Mouse (Mus musculus): Measurements from ENCODE around the gene Hc. TPM values are rescaled to one million over a fixed set of nuclear protein-coding genes. Genes with fewer than 3 reads are reported as not detected.

The Hc gene
- polyA plus RNA-seq, 1 experiment from 2014 or later, result 2.1 TPM

DNA sequence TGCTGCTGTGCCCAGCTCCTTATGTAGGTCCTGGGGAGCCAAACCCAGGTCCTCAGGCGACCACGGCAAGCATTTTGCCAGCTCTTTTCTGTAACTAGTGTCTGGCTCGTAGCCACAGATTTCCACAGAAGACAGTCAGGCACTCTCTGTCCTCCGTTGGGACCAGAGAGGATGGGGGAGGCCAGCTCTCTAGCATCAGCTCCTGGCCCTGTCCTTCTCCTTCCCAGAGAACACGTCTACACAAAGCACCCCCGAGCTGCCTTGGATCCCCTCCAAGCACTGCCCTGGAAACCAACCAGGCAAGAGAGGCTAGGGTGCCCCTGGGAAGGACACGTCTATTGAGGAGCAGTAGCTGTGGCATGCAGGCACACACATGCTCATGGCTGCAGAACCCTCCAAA is 92.1 kb downstream of the Hc start:
- Histone ChIP-seq H3K4me3 (replicated peaks) (no peak overlapping the region), H3K4me1 (no peaks in the 10 kb centered on the region), H3K36me3 (no peaks in the 10 kb centered on the region), H3K9me3 (no peaks in the 10 kb centered on the region), H3K27ac (no peak overlapping the region), H3K4me2 (no peak overlapping the region), H3K27me3 (replicated peaks) (no peaks in the 10 kb centered on the region), H3K9ac (no peak overlapping the region)
- WGBS, result 74% methylated on average over 7 of the region's 7 CpGs
- ATAC-seq (ENCODE audit: insufficient read depth, low FRiP score, low read depth), result no peak

DNA sequence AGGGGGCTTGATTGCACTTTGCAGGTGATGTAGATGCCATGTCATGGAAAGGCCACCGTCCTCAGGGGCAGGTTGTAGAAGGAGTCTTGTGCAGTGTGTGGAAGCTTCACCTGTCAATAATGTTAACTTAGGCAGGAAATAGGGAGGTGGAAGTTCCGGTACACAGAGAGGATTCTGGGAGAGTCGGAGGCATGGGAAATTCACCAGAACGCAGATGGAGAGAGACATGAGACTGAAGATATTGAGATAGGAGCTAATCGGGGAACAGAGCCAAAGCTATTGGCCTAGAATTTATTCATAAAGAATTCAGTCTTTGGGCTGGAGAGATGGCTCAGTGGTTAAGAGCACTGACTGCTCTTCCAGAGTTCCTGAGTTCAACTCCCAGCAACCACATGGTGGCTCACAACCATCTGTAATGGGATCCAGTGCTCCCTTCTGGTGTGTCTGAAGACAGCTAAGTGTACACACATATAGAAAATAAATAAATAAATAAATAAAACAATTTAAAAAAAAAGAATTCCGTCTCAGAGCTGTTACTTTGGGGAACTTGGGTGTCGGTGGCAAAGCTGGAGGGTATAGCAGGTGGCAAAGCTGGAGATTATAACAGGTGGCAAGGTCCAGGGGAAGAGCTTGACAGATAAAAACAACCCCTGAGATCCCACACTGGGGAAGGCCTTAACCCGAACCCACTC is 94.8 kb downstream of the Hc start:
- no peaks in the 10 kb centered on the region for H3K9me3 ChIP-seq
- no peaks in the 10 kb centered on the region for H3K36me3 ChIP-seq
- H3K27me3 ChIP-seq (replicated peaks), result no peaks in the 10 kb centered on the region
- no peak overlapping the region for H3K4me2 ChIP-seq
- H3K4me1 ChIP-seq, result peaks cover 9% of the 10 kb centered on the region; the same call in 1 of the 2 replicates
- H3K4me3 ChIP-seq (replicated peaks), result no peak overlapping the region
- no peak for ATAC-seq (ENCODE audit: insufficient read depth, low FRiP score, low read depth)
- H3K27ac ChIP-seq, result no peak overlapping the region
- WGBS, result 82% methylated on average over 8 of the region's 8 CpGs
- no peak overlapping the region for H3K9ac ChIP-seq

DNA sequence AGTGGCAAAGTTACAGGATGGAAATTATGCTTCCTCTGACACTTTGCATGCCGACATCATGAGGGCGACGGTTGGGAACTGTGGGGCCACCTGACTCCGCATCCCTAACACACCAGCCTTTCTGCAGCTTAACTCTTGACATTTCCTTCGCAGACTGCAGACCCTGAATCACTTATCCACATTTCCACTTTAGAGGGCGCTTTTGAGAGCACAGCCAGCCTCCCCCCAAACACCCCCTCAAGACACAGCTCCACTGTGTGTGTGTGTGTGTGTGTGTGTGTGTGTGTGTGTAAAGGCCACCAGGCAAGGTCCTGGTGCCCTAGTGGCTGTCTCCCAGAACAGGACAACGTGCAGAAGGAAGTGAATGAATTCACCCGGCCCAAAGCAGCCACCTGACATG is 95.4 kb downstream of the Hc start:
- H3K4me1 ChIP-seq, result peaks cover 13% of the 10 kb centered on the region; the same call in 1 of the 2 replicates
- H3K27me3 ChIP-seq (replicated peaks), result no peaks in the 10 kb centered on the region
- ATAC-seq (ENCODE audit: insufficient read depth, low FRiP score, low read depth), result no peak
- H3K4me2 ChIP-seq, result no peak overlapping the region
- H3K9me3 ChIP-seq, result no peaks in the 10 kb centered on the region
- no peak overlapping the region for H3K4me3 ChIP-seq (replicated peaks)
- no peak overlapping the region for H3K27ac ChIP-seq
- no peaks in the 10 kb centered on the region for H3K36me3 ChIP-seq
- H3K9ac ChIP-seq, result no peak overlapping the region
- WGBS, result 73% methylated on average over 8 of the region's 8 CpGs

DNA sequence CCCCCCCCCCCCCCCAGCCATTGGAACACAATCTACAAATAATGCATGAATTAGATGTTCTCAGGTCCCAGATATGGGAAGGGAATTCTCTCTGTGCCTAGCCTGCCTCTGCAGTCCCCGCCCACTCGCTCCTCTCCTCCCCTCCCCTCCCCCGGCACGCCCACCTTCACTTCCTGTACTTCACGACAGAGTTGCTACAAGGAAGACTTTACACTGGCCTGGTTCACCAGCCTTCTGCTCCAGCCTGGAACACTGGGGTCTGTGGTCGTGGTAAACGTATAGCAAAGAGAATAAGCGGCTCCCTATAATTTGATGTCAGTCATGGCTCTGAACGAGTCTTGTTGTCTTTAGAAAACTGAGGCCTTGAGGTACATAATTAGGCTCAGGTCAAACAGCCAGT is 95.9 kb downstream of the Hc start:
- 33% methylated on average over 9 of the region's 9 CpGs for WGBS
- no peak for ATAC-seq (ENCODE audit: insufficient read depth, low FRiP score, low read depth)
- Histone ChIP-seq H3K9ac (no peak overlapping the region), H3K4me2 (0 out of 2 replicates have a peak overlapping the region, but pooled peaks have one; percentile 16), H3K4me3 (replicated peaks) (no peak overlapping the region), H3K4me1 (peaks cover 13% of the 10 kb centered on the region; the same call in 1 of the 2 replicates), H3K27ac (no peak overlapping the region), H3K36me3 (no peaks in the 10 kb centered on the region), H3K9me3 (no peaks in the 10 kb centered on the region), H3K27me3 (replicated peaks) (no peaks in the 10 kb centered on the region)

DNA sequence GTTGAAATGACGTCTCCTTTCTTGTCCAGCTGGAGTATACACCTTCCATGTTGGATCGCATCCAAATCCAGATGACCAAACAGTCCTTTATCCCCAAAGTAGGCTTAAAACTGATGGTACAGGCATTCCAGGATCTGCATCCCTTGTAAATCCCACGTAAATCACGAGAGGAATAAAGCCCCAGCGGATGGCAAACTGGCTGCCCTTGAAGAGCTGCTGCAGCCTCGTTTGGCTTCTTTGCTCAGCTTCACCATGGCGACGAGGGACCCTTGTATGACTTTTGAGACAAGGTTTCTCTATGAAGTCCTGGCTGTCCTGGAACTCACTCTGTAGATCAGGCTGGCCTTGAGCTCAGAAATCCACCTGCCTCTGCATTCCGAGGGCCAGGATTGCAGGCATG is 96.6 kb downstream of the Hc start:
- Histone ChIP-seq H3K36me3 (no peaks in the 10 kb centered on the region), H3K4me1 (peaks cover 13% of the 10 kb centered on the region; the same call in 1 of the 2 replicates), H3K9ac (no peak overlapping the region), H3K27me3 (replicated peaks) (no peaks in the 10 kb centered on the region), H3K27ac (no peak overlapping the region), H3K9me3 (no peaks in the 10 kb centered on the region), H3K4me3 (replicated peaks) (no peak overlapping the region), H3K4me2 (no peak overlapping the region)
- ATAC-seq (ENCODE audit: insufficient read depth, low FRiP score, low read depth), result no peak
- WGBS, result 70% methylated on average over 9 of the region's 9 CpGs

DNA sequence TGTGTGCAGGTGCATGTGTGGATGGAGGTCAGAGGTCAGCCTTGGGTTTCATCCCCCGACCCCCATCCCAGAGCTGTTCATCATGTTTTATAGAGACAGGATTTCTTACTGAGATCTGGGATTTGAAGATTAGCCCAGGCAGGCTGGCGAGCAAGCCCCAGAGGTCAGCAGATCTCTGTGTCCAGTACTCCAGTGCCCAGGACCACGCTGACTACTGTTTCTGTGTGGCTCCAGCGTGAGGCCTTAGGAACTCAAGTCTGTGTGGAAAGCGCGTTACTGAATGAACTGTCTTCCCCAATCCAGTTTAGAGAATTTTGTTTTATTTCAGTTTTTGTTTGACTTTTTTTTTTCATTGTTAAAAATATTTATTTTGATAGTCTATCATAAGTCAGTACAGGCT is 97.0 kb downstream of the Hc start:
- no peak for ATAC-seq (ENCODE audit: insufficient read depth, low FRiP score, low read depth)
- H3K9me3 ChIP-seq, result no peaks in the 10 kb centered on the region
- no peaks in the 10 kb centered on the region for H3K36me3 ChIP-seq
- H3K27ac ChIP-seq, result no peak overlapping the region
- H3K4me3 ChIP-seq (replicated peaks), result no peak overlapping the region
- no peaks in the 10 kb centered on the region for H3K27me3 ChIP-seq (replicated peaks)
- no peak overlapping the region for H3K9ac ChIP-seq
- peaks cover 13% of the 10 kb centered on the region; the same call in 1 of the 2 replicates for H3K4me1 ChIP-seq
- no peak overlapping the region for H3K4me2 ChIP-seq
- WGBS, result 81% methylated on average over 6 of the region's 6 CpGs

DNA sequence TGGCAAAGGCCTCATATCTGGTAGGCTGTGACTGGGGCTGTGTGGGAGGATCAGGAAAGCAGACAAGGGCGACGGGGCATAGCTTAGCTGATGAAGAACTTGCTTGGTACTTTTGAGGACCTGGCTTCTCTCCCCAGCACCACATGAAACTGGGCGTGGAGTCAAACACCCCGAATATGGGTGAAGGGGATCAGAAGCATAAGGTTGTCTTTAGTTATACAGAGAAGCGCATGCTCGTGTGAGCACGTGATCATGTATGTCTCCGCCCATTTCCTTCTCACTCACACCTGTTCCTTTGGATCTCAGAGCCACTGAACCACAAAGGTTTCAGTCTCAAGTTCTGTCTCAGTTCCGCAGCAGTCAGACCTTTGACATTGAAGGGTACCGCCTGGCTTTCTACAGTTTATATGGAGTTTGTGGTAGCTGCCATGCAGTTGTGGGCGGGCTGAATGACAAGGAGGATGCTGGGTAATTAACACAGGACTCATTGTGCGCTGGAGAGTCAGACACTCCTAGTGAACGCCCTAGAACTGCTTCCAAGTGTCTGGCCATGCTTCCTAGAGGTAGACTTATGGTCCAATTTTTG is 97.8 kb downstream of the Hc start:
- no peaks in the 10 kb centered on the region for H3K9me3 ChIP-seq
- no peaks in the 10 kb centered on the region for H3K27me3 ChIP-seq (replicated peaks)
- peaks cover 13% of the 10 kb centered on the region; the same call in 1 of the 2 replicates for H3K4me1 ChIP-seq
- 71% methylated on average over 13 of the region's 13 CpGs for WGBS
- no peak overlapping the region for H3K4me2 ChIP-seq
- no peaks in the 10 kb centered on the region for H3K36me3 ChIP-seq
- no peak overlapping the region for H3K9ac ChIP-seq
- no peak overlapping the region for H3K27ac ChIP-seq
- no peak overlapping the region for H3K4me3 ChIP-seq (replicated peaks)
- ATAC-seq (ENCODE audit: insufficient read depth, low FRiP score, low read depth), result no peak

DNA sequence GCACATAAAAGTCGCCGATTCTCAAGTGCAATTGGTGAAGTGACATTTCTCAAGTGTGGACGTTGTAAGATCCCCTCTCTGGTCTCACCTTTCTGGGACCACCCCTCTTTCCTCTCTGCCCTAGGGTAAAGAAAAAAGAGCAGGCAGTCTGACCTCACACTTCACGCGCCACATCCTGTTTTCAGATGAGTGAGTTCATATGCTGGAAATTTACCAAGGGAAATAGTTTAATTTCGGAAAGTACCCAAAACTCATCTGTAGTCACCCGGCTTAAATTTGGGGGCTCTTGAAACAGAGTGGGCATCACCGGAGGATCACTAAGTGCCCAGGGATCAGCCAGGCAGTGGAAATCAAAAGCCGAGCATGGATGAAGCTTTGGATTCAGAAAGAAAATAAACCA is 98.3 kb downstream of the Hc start:
- Histone ChIP-seq H3K4me2 (no peak overlapping the region), H3K36me3 (no peaks in the 10 kb centered on the region), H3K9me3 (no peaks in the 10 kb centered on the region), H3K27me3 (replicated peaks) (no peaks in the 10 kb centered on the region), H3K9ac (no peak overlapping the region), H3K27ac (no peak overlapping the region), H3K4me3 (replicated peaks) (no peak overlapping the region), H3K4me1 (peaks cover 13% of the 10 kb centered on the region; the same call in 1 of the 2 replicates)
- WGBS, result 74% methylated on average over 9 of the region's 9 CpGs
- ATAC-seq (ENCODE audit: insufficient read depth, low FRiP score, low read depth), result no peak

DNA sequence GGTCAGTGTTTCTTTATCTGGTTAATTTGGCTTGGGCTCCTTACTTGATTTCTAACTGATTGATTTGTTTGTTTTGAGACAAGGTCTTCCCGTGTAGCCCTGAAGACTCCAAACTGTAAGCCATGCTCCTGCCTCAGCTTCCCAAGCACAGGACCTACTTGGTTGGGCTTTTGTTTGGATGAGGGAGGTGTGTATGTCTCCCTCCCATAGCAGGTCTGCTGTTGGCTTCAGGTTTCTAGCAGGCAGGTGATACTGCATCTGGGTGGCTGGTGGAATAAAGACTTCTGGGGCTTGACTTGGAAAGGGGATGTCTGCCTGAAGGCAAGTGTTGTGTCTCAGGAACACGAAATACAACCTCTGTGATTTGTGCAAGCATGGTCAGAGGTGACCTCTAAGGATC is 99.0 kb downstream of the Hc start:
- H3K9me3 ChIP-seq, result no peaks in the 10 kb centered on the region
- H3K4me2 ChIP-seq, result no peak overlapping the region
- no peak for ATAC-seq (ENCODE audit: insufficient read depth, low FRiP score, low read depth)
- H3K27ac ChIP-seq, result no peak overlapping the region
- 58% methylated on average over 2 of the region's 2 CpGs for whole genome bisulfite sequencing
- H3K4me3 ChIP-seq (replicated peaks), result no peak overlapping the region
- H3K27me3 ChIP-seq (replicated peaks), result no peaks in the 10 kb centered on the region
- peaks cover 13% of the 10 kb centered on the region; the same call in 1 of the 2 replicates for H3K4me1 ChIP-seq
- no peak overlapping the region for H3K9ac ChIP-seq
- H3K36me3 ChIP-seq, result no peaks in the 10 kb centered on the region

DNA sequence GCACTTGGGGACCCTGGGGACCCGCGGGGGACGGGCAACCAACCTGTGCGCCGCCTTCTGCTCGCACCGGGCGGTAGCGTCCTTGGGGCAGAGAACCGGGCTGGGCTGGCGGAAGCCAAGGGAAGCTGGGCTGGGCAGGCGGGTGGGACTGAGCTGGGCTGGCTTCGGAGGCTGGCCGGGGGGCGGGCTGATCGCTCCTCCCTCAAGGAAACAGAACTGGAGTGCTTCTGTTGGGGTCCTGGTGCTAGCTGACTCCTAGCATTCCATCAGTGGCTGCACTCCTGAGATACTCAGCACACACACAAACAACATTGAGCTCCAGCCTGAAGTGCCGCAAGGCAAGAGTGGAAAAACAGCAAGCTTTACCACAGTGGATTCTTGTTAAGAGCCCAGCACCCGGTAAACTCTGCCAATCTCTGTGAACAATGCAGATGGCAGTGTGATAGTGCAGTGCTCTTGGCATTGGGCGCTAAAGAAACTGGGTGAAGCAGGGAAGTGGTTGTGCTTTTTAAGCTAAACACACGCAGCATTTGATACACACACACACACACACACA is 99.7 kb downstream of the Hc start, which contains the start of gene Traf1:
Traf1 (minus strand) TSS at position 292 of the 556 bp plus-strand sequence.
- H3K27ac ChIP-seq, result no peak within 1 kb of the TSS
- H3K4me1 ChIP-seq, result peaks cover 13% of the 10 kb centered on the region; the same call in 1 of the 2 replicates
- peak within 1 kb of the TSS; percentile 26; the same call in 1 of the 2 replicates for H3K9ac ChIP-seq

DNA sequence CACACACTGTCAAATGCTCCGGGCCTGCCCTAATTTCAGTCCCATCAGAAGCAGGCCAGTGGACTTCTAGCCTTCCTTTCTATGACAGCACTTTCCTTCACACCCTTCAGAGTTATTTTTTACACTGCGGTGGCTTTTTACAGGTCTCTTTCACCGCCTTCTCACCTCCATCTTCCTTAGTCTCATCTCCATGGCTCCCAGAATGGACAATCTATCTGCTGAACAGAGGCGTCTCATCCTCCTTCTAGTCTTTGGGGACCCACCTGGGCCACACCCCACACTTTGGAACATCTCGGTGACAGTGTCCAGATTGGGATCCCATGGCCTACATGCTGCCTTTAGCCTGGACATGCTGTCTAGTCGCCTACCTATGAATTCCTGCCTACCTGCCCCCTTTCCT is 100.3 kb downstream of the Hc start:
- no peak for ATAC-seq (ENCODE audit: insufficient read depth, low FRiP score, low read depth)
- Histone ChIP-seq H3K4me2 (peak overlapping the region; percentile 71), H3K27ac (no peak overlapping the region), H3K9me3 (no peaks in the 10 kb centered on the region), H3K36me3 (no peaks in the 10 kb centered on the region), H3K4me3 (replicated peaks) (peak overlapping the region; percentile 30), H3K27me3 (replicated peaks) (no peaks in the 10 kb centered on the region), H3K4me1 (peaks cover 13% of the 10 kb centered on the region; the same call in 1 of the 2 replicates), H3K9ac (peak overlapping the region; percentile 26; the same call in 1 of the 2 replicates)
- 62% methylated on average over 6 of the region's 6 CpGs for WGBS

More for the DNA sequence above, 99.7 kb downstream of the Hc start, which contains the start of gene Traf1:
- H3K4me3 ChIP-seq (replicated peaks), result peak within 1 kb of the TSS; percentile 30
- no peaks in the 10 kb centered on the region for H3K27me3 ChIP-seq (replicated peaks)
- 8% methylated on average over 20 of the region's 20 CpGs for WGBS
- ATAC-seq (ENCODE audit: insufficient read depth, low FRiP score, low read depth), result peak; percentile 65
- no peaks in the 10 kb centered on the region for H3K36me3 ChIP-seq
- H3K9me3 ChIP-seq, result no peaks in the 10 kb centered on the region
- peak within 1 kb of the TSS; percentile 71 for H3K4me2 ChIP-seq

DNA sequence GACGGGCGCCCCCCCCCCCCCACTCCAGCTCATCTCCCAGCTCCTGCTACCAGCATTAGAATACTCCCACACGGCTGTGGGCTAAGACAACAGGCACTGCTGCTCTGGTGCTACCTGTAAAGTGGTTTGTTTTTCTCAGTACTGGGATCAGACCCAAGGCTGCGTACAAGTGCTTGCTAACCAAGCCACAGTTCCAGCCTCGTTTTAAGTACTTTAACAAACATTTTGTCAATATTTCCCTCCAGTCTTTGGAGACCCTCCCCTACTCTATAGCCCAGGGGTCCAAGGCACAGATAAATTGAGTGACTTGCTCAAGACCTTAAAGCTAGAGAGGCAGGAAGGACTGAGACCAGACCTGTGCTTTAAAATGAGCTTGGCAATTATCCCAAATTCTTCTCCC is 100.8 kb downstream of the Hc start:
- Histone ChIP-seq H3K36me3 (no peaks in the 10 kb centered on the region), H3K27me3 (replicated peaks) (no peaks in the 10 kb centered on the region), H3K9ac (no peak overlapping the region), H3K9me3 (no peaks in the 10 kb centered on the region), H3K4me3 (replicated peaks) (no peak overlapping the region), H3K27ac (no peak overlapping the region), H3K4me1 (peaks cover 13% of the 10 kb centered on the region; the same call in 1 of the 2 replicates), H3K4me2 (no peak overlapping the region)
- 78% methylated on average over 3 of the region's 5 CpGs for WGBS
- ATAC-seq (ENCODE audit: insufficient read depth, low FRiP score, low read depth), result no peak

Measured in stomach, embryonic 15.5 days (tissue).